Mouse (Mus musculus): Measurements from ENCODE around the gene Bst2.

GRCm38 (mm10) chr8:71542632-71543343 is 5.5 kb upstream of the Bst2 start, which contains the start of gene Mvb12a:
- TF ChIP-seq POLR2A (IDR thresholded peaks at IDR 0.05; ENCODE audit: insufficient read depth, low read length) (no peak), CTCF (IDR thresholded peaks at IDR 0.05; ENCODE audit: low read depth, low read length) (no peak)
